Mouse (Mus musculus): ENCODE data around the gene Ceacam2.
"Not testable (repeated sequence)": the region's sequence is repeated elsewhere in the genome, so short reads cannot be mapped to it uniquely, and the experiment has no call there.

The Ceacam2 gene

GRCm38 (mm10) chr7:25539376-25539907, at the start of gene Ceacam2:
Ceacam2 (minus strand) TSS chr7:25539857.
- DNase-seq (ENCODE audit: low spot score) = not testable (repeated sequence)

DNA sequence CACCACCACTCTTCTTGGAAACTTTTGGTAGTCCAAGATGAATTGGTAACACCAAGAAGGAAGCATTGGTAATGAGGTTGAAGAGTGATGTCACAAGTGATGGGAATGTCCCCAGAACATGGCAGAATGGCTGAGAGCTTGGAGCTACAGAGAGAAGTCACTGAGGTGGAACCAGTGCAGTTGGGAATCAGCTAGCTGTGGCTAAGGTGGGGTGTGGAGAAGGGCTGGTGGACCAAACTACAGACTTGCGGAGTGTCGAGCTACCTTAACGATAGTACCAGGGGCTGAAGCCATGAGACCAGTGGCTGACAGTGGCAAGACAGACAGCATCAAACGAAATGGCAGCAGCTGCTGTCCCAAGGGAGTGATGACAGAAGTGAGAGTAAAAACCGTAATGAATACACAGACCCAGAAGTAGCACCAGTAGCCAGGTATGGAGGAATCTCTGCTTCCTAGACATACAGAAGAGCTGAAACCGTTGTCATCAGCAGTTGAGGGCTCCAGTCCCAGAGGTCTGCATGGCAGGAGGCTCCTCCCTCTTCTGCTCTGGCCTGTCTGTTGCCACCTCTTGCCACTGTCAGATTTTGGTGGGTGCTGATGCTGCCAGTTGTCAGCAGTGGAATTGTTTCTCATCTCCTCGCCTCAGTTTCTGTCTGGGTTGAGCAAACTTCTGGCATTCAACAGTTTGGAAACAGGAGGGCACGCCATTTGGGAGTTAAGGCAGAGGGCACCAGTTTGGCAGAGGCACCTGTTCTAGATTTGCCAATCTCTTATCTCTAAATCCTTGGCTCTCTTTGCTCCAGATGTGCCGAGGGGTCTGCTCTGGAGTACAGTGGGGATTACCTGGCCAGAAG, 45.9 kb upstream of the Ceacam2 start:
- no peak for DNase-seq (ENCODE audit: low spot score)

DNA sequence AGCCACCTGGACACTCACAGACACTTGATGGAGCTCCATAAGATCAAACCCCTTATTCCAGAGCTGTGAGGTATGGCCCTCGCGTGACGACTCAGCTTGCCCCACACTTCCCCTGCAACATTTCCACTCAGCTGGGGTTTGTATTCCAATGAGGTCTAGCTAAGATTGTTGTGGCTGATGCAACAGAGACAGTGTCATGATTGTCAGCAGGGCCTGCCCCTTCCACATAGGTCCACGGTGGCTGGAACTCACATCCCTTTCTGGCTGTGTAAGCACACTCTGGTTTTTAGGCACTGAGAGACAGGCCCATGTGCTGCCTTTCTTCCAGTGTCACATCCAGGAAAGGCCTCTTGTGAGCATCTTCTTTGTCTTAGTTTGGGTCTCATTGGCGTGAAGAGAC, 45.0 kb upstream of the Ceacam2 start:
- no peak for DNase-seq (ENCODE audit: low spot score)

- DNase-seq (ENCODE audit: low spot score) = peak; percentile 67
Observed at GRCm38 (mm10) chr7:25582301-25582810, 42.7 kb upstream of the Ceacam2 start.

DNA sequence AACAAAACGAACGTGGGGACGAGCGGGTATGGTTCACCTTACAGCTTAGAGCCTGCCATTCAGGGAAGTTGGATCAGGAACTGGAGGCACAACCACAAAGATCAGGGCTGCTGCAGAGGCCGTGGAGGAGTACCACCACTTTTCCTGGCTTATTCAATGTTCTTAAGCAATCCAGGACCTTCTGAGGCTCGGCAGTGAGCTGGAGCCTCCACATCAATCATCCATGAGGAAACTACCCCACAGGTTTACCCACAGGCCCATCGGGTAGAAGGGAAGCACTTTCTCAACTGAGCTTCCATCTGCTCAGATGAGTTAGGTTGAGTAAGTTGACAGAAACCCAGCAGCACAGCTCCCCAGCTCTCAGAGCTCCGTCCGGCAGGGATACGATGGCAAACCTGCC, 39.8 kb upstream of the Ceacam2 start:
- DNase-seq (ENCODE audit: low spot score) = no peak

- DNase-seq (ENCODE audit: low spot score) = not testable (repeated sequence)
Observed at GRCm38 (mm10) chr7:25576793-25577437, 37.3 kb upstream of the Ceacam2 start.

DNA sequence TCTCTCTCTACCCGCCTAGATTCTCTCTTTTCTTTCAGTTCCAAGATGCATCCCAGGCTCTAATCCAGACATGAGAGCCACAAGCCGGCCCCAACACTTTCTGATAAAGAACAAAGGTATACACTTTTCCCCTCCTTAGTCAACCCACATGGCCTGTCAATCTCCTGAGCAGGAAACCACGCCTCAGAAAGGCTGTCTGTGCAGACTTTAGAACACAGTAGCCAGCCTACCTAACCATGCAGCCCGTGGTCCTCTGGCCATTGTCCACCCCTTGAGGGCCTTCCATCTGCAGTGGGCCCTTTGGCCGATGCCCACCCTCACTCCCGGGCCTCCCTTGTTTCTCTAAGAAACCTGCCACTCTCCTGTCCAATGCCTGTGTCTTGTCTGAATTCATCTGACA, 36.7 kb upstream of the Ceacam2 start:
- not testable (repeated sequence) for DNase-seq (ENCODE audit: low spot score)

DNA sequence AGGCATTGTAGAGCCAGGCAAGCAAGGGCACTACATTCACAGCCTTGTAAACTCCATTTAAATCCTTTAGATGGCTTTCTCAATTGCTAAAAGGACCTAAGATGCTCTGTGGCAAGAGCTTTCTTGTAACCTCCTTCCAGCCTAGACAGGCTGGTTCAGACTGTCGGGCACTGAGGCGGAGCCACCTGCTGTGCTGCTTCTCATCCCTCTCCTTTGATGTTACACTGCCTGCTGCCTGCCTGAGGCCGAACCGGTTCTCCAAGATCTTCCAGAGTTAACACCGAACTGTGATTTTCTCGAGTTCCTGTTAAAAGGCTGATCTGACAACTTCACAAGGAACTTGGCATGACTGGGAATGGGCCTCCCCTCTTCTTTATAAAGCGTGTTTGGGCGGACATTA, 36.2 kb upstream of the Ceacam2 start:
- DNase-seq (ENCODE audit: low spot score) = no peak

DNA sequence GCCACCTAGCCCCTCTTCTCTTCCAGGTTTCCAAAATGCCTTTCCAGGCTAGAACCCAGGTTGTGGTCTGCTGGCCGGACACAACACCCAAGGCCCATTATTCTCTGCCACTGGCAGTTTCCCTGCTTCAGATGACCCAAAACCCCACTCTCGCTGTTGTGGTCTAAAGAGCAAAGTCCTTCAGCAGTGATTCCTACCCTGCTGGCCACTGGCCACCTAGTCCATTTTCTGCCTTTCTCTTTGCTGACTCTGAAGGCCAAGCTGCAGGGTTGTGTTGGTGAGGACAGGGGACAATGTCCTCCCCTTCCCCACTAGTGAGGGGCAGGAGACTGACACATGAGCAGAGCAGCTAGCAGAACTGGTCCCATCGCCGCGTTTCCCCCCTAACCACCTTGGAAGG, 35.4 kb upstream of the Ceacam2 start:
- DNase-seq (ENCODE audit: low spot score) = peak; percentile 56

- DNase-seq (ENCODE audit: low spot score) = not testable (repeated sequence)
Observed at GRCm38 (mm10) chr7:25573806-25574205, 34.1 kb upstream of the Ceacam2 start.

DNA sequence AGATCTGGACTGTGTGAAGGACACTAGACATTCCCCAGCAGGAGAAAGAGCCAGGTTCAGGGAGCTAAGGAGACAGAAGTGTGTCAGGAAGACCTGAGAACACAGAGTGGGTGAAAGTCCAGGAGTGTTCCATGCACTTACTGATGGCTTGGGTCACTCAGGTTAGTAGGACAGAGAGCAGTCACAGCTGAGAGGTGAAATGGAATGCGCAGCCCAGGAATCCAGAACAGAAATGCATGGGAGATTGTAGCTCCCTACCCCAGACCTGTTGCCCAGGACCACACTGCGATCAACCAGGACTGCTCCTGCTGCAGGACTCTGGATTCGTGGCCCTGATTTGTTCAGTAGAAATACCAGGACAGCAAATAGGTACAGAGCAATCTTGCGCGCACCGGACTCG, 29.1 kb upstream of the Ceacam2 start:
- DNase-seq (ENCODE audit: low spot score) = no peak

GRCm38 (mm10) chr7:25541464-25541863, 1.8 kb upstream of the Ceacam2 start:
- peak; percentile 6 for DNase-seq (ENCODE audit: low spot score)

DNA sequence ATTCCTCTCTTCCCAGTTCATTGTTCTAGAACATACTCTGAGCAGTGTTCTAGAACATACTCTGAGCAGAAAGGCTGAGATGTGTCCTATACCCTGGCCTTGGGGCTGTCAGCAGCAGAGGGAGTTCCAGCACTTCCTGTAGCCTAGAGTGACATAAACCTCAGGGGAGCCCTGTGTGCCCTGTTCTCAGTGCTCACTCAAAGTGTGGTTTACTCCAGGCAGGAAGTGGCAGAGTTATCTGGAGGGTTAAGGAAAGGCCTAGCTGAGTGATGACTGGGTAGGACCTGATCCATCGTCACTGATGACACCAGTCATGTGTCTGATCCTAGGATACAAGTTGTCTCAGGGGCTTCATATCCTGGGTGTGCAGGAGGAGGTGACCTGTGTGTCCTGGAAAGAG, 297 bp upstream of the Ceacam2 start:
- not testable (repeated sequence) for DNase-seq (ENCODE audit: low spot score)

- DNase-seq (ENCODE audit: low spot score) = no peak
Observed at GRCm38 (mm10) chr7:25530837-25531236, 8.8 kb downstream of the Ceacam2 start.

GRCm38 (mm10) chr7:25516070-25516777, 23.4 kb downstream of the Ceacam2 start:
- DNase-seq (ENCODE audit: low spot score) = not testable (repeated sequence)

- DNase-seq (ENCODE audit: low spot score) = not testable (repeated sequence)
Observed at GRCm38 (mm10) chr7:25515667-25516066, 24.0 kb downstream of the Ceacam2 start.

GRCm38 (mm10) chr7:25509925-25510324, 29.7 kb downstream of the Ceacam2 start:
- DNase-seq (ENCODE audit: low spot score) = no peak

DNA sequence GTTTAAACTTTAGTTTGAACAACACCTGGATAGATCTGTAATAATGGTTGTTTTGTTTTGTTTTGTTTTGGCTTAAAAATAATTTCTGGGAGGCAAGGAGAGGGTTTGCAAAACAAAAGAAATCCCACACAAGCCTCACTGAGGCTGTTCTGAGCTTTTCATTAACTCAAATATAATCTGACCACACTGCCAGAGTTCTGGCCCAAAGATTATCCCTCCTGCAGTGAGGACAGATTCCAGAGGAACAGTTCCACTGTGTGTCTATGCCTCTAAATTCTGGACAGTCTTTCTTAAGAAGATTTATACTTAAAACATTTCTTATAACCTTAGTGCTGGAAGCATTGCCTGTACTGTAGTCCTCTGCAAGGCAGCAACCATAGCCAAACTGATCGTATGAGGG, 45.0 kb downstream of the Ceacam2 start:
- DNase-seq (ENCODE audit: low spot score) = no peak

DNA sequence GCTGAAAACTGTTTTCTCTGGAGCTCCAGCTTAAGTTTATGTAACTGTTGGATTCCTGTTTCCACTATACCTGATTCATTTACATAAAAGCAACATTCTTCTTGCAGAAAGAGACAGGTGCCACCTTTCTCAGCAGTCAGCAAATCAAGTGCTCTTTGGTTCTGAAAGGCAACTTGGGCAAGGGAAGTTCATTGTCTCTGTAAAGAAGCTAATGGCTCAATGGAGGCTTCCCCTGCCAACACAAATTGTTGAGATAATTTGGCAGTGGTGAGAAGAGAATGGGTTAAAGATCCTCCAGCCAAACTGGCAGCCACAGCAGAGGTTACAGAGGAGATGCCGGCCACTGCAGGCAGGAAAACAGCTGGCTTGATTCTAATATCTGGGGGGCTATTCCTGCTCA, 49.0 kb downstream of the Ceacam2 start:
- DNase-seq (ENCODE audit: low spot score) = not testable (repeated sequence)

- DNase-seq (ENCODE audit: low spot score) = not testable (repeated sequence)
Observed at GRCm38 (mm10) chr7:25489382-25489781, 50.3 kb downstream of the Ceacam2 start.

DNA sequence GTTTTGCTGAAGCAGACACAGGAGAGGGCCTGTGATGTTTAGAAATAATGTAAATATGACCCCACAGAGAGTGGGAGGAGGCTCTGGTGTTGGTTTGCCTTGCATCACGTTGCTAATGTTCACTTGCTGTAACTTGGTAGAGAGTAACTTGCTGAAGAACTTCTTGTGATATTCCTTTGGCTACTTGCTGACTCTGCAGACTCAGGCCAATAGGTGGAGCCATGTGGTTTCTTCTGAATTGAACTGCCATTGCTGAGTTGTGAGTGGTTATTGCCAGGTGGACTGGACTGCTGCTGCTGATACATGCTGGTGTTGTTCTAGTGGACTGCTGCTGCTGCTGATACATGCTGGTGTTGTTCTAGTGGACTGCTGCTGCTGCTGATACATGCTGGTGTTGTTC, 53.5 kb downstream of the Ceacam2 start:
- no peak for DNase-seq (ENCODE audit: low spot score)

GRCm38 (mm10) chr7:25485061-25485460, 54.6 kb downstream of the Ceacam2 start:
- DNase-seq (ENCODE audit: low spot score) = no peak

Measured in yolk sac, embryonic 10.5 days (tissue).